Mouse (Mus musculus) hindbrain, postnatal 0 days (tissue): Measurements from ENCODE around the gene Il4i1. TPM values are rescaled to one million over a fixed set of nuclear protein-coding genes. Genes with fewer than 3 reads are reported as not detected.

ENCODE experiments used
- ATAC-seq: fragments of 200-750 bp; cut with Nextera tagmentation; 2 replicates; pipeline ENCODE4 v1.8.0; 2017; ENCODE audit warnings: mild to moderate bottlenecking, moderate TSS enrichment, moderate library complexity
- DNase-seq: peaks from one replicate; pipeline ENCODE4 v3.0.0-alpha.2; 2015; ENCODE audit warnings: low spot score
- H3K27ac ChIP-seq: fragments of 300-500 bp; sonication (generic); 2 replicates; pipeline ENCODE4 v1.5.1; 2014; ENCODE audit warnings: mild to moderate bottlenecking
- H3K27me3 ChIP-seq: fragments of 300-500 bp; sonication (generic); 2 replicates; pipeline ENCODE4 v1.6.1; 2014; ENCODE audit warnings: low read length, mixed read lengths; ENCODE audit not compliant: insufficient read depth
- H3K36me3 ChIP-seq: fragments of 300-500 bp; sonication (generic); 2 replicates; pipeline ENCODE4 v1.6.1; 2014; ENCODE audit warnings: low read length, mixed read lengths; ENCODE audit not compliant: insufficient read depth
- H3K4me1 ChIP-seq: fragments of 300-500 bp; sonication (generic); 2 replicates; pipeline ENCODE4 v1.6.1; 2014; ENCODE audit warnings: antibody characterized with exemption, low read length, mixed read lengths; ENCODE audit not compliant: insufficient read depth
- H3K4me2 ChIP-seq: fragments of 300-500 bp; sonication (generic); 2 replicates; pipeline ENCODE4 v1.6.1; 2014; ENCODE audit warnings: low read depth, mild to moderate bottlenecking, low read length, moderate library complexity, mixed read lengths
- H3K4me3 ChIP-seq: fragments of 300-500 bp; sonication (generic); 2 replicates; pipeline ENCODE4 v1.5.1; 2014; ENCODE audit warnings: low read length
- H3K9ac ChIP-seq: fragments of 300-500 bp; sonication (generic); replicated peaks from 2 replicates; pipeline ENCODE4 v1.6.1; 2014; ENCODE audit warnings: mild to moderate bottlenecking, low read length, moderate library complexity, mixed read lengths
- H3K9me3 ChIP-seq: fragments of 300-500 bp; sonication (generic); 2 replicates; pipeline ENCODE4 v1.6.1; 2016; ENCODE audit warnings: low read length, mixed read lengths
- CTCF ChIP-seq: IDR thresholded peaks from 2 replicates; pipeline ENCODE4 v1.5.1; 2016; ENCODE audit warnings: antibody characterized with exemption, control low read depth, low read depth
- WGBS: fragments of 180-500 bp; shearing (Covaris S2); extraction: QIAGEN DNeasy Blood & Tissue Kit; methylation state at CpG from one replicate; pipeline ENCODE4 v1.1.7; 2014; 5-methylcytosine and 5-hydroxymethylcytosine counted together
- polyA plus RNA-seq: library from polyadenylated mRNA; unstranded; fragments of >200 nt; fragmentation: Nextera tagmentation; extraction: Ambion mirVana; gene quantifications from 2 replicates; pipeline ENCODE4 v1.2.1, GENCODE M21; 2015
- total RNA-seq: library from RNA; depleted of rRNA; stranded (reverse); fragments of >200 nt; gene quantifications from 2 replicates; pipeline ENCODE4 v1.2.3, GENCODE M21; 2014

The Il4i1 gene
- total and polyA plus RNA-seq, 2 experiments from 2014 or later = 0.47 to 0.58 TPM

DNA sequence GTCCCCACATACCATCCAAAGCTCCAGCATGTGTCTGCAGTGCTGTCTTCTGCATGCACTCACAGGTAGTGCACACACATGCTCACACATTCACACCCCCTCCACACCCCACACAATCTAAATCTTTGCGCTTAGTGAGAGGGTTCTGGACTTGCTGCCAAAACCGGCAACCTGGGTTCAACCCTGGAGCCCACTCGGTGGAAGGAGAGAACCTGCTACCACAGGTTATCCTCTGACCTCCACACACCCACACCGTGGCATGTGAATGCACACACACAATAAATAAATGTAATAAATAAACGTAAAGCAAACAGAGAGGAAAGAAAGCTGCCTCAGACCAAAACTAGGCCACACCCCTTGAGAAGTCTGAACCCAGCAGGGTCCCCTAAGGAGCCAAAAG, 31.6 kb downstream of the Il4i1 start:
- peaks cover 16% of the 10 kb centered on the region; the same call in 1 of the 2 replicates for H3K4me1 ChIP-seq
- H3K36me3 ChIP-seq = peaks cover 44% of the 10 kb centered on the region
- DNase-seq (no peak), ATAC-seq (no peak)
- H3K9ac ChIP-seq = peak overlapping the region; percentile 50
- 79% methylated on average over 5 of the region's 5 CpGs for WGBS
- H3K4me3 ChIP-seq = peak overlapping the region; percentile 73
- H3K27ac ChIP-seq = peak overlapping the region; percentile 99; the same call in 1 of the 2 replicates
- H3K9me3 ChIP-seq = no peaks in the 10 kb centered on the region
- H3K4me2 ChIP-seq = peak overlapping the region; percentile 82
- no peak for TF ChIP-seq CTCF
- no peaks in the 10 kb centered on the region for H3K27me3 ChIP-seq

DNA sequence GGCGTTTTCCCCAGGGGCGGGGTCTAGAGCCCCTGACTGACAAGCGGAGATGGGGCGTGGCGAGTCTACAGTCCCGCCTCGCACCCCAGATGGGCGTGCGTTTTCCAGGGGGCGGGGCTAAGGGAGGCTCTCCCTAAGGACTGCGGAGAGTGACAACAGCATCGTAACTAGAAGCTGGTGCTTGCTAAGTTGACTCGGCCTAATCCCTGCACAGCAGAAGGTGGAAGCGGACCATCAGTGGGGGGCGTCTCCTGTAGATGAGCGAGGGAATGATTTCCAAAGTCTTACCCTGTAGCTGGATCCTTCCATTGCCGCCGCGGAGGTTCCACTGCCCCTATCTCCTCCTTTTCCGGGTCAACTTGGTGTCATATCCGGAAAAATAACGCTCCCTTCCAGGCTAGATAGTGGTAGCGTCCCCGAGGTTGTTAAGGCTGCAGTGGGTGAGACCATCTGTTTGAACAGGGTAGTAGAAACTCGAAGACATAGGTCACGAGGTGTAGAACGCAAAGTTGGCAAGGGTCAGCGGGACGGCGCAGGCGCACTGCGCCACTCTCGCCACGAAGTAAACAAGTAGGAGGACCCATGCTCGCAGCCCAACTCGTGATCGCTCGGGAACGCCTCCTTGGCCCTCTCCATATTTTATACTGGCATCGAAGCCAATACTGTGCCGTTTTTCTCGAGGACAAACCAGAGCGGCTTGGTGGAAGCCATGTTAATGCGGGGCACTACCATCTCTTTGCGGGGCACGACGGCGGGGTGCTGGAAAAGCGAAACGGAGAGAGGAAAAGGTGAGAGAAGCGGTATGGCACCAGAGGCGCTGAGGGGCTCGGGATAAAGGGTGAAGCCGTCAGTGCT, 32.6 kb downstream of the Il4i1 start, which contains the start of the genes Akt1s1 and Tbc1d17:
Gene Akt1s1 (plus strand): TSS at position 431 of the 855 bp plus-strand sequence.
Gene Tbc1d17 (minus strand): TSS at position 519 of the 855 bp plus-strand sequence.
- DNase-seq = peak; percentile 100
- peak; percentile 91 for ATAC-seq
- Histone ChIP-seq H3K9ac (peak within 1 kb of the TSS; percentile 84), H3K36me3 (peaks cover 38% of the 10 kb centered on the region), H3K4me2 (peak within 1 kb of the TSS; percentile 83), H3K4me1 (peaks cover 16% of the 10 kb centered on the region; the same call in 1 of the 2 replicates), H3K27ac (peak within 1 kb of the TSS; percentile 99), H3K4me3 (peak within 1 kb of the TSS; percentile 73), H3K9me3 (no peaks in the 10 kb centered on the region), H3K27me3 (no peaks in the 10 kb centered on the region)
- TF ChIP-seq CTCF = no peak
- WGBS = under 1% methylated on average over 54 of the region's 54 CpGs

DNA sequence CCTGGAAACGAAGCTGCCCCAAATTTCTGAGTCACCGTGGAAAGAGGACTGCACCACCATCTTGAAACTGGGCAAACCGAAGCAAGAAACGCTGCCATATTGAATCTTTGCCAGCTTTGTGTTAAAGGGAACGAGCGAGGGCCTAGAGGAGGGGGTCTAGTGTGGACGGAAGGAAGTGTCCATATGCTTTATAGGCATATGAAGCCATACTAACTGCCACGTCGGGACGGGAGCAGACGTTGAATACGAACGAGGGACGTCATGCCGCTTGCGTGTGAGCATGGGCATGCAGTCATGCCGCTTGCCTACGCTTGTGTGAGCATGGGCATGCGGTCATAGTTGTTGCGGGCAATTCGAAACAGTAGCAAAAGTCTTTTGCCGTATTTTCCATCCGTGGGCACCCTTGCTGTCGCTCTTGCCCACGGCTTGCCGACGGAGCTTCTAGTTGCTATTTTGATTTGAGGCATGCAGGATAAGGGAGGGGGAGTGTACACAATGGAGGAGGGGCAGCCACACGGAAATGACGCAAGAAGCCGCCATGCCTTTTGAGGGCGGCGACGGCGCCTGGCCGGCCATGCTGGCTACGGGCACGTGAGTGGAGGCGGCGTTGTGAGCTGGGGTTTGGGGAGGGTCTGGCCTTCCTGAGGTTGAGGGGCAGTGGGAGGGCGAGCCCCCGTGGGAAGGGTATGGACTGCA, 33.4 kb downstream of the Il4i1 start:
- Histone ChIP-seq H3K9me3 (no peaks in the 10 kb centered on the region), H3K27ac (peak overlapping the region; percentile 99), H3K27me3 (no peaks in the 10 kb centered on the region), H3K36me3 (peaks cover 30% of the 10 kb centered on the region), H3K4me1 (peaks cover 16% of the 10 kb centered on the region; the same call in 1 of the 2 replicates), H3K4me2 (peak overlapping the region; percentile 83), H3K9ac (peak overlapping the region; percentile 84), H3K4me3 (peak overlapping the region; percentile 73)
- no peak for TF ChIP-seq CTCF
- peak; percentile 97 for DNase-seq
- ATAC-seq = peak; percentile 77
- WGBS = under 1% methylated on average over 39 of the region's 41 CpGs

DNA sequence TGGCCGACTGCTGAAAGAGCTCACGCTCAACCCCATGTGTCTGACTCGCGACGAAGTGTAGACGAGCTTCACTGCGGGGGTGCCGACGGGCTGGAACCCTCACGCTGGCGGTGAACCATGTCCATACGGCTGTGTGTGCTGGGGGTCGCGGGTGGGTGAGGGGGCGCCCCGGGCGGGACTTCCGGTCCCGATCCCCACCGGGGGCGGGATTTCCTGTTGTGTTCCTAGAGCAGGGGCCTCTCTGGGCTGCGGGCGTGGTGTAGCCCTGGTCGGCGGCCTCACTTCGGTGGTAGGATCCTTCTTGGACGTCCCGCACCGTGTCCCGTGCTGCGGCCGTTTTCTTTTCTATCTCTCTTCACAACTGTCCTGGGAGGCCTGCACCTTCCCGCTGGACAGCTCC, 34.0 kb downstream of the Il4i1 start:
- peaks cover 18% of the 10 kb centered on the region; the same call in 1 of the 2 replicates for H3K4me1 ChIP-seq
- DNase-seq (peak; percentile 91), ATAC-seq (peak; percentile 46)
- H3K27me3 ChIP-seq = no peaks in the 10 kb centered on the region
- under 1% methylated on average over 31 of the region's 33 CpGs for WGBS
- no peaks in the 10 kb centered on the region for H3K9me3 ChIP-seq
- TF ChIP-seq CTCF = peak; percentile 14; the same call in 1 of the 2 replicates
- peak overlapping the region; percentile 99 for H3K27ac ChIP-seq
- H3K4me3 ChIP-seq = peak overlapping the region; percentile 73
- peak overlapping the region; percentile 83 for H3K4me2 ChIP-seq
- H3K36me3 ChIP-seq = peaks cover 24% of the 10 kb centered on the region
- peak overlapping the region; percentile 84 for H3K9ac ChIP-seq

DNA sequence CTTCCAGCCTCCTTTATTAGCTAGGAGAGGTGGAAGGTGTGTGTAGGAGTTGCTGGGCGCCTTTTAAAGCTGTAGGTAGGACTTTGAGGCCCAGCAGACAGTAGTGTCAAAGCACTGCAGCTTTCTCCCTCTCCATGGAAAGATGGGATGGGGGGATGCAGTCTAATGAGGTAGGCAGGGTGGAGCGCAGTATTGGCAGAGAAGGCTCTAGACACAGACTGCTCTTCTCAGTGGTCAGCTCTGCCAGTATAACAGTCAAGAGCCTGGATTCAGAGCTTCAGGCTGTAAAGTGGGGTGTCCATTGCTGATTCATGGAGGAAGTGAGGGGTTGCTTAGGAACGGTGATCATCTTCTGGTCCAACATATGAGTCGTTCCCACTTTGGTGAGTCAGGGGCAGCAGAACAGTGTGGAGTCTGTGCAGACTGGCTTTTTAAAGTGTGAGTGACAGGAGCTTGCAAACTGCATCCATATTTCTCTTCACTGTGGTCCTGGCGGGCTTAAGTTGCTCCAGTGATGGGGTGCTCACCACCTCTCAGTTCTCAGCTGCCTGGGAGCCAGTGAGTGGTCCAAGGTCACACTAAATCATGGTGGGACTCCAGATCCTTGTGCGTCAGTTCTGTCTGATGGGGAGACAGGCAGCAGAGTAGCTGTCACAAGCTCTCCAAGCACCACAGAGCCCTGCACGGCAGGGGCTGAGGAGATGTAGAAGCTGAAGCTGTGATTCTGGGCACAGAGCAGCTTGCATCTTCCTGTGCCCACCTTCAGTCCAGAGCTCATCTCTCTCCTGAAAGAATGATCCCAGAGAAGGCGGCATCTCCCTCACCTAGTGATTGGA, 34.8 kb downstream of the Il4i1 start:
- peaks cover 16% of the 10 kb centered on the region for H3K36me3 ChIP-seq
- no peaks in the 10 kb centered on the region for H3K9me3 ChIP-seq
- ATAC-seq (no peak), DNase-seq (no peak)
- H3K27ac ChIP-seq = peak overlapping the region; percentile 99
- no peaks in the 10 kb centered on the region for H3K27me3 ChIP-seq
- 80% methylated on average over 8 of the region's 8 CpGs for WGBS
- peaks cover 22% of the 10 kb centered on the region; the same call in 1 of the 2 replicates for H3K4me1 ChIP-seq
- H3K4me3 ChIP-seq = peak overlapping the region; percentile 73
- no peak for TF ChIP-seq CTCF
- H3K4me2 ChIP-seq = peak overlapping the region; percentile 83
- H3K9ac ChIP-seq = peak overlapping the region; percentile 84
